Mouse (Mus musculus) liver, adult 2 months (tissue): ENCODE measurements at regions not wholly inside any gene's neighbourhood (a gene's known extent, or its start where the extent isn't known, plus 50 kb on each side); places are given as distances from the start of the nearest gene placed in this dataset.

Experiments used
- DNase-seq: peaks from one replicate; pipeline ENCODE4 v3.0.0-alpha.2; 2011; ENCODE audit warnings: low read depth, low spot score; ENCODE audit errors: extremely low read depth
- H3K27ac ChIP-seq: fragments of 200-500 bp; replicated peaks from 2 replicates; pipeline ENCODE4 v1.5.1; 2012; ENCODE audit warnings: low read depth, mild to moderate bottlenecking, control low read depth, inconsistent platforms, low read length; ENCODE audit not compliant: insufficient read depth
- H3K27me3 ChIP-seq: fragments of 200-500 bp; 2 replicates; pipeline ENCODE4 v1.6.1; 2012; ENCODE audit warnings: mild to moderate bottlenecking, moderate library complexity, low read length, inconsistent platforms; ENCODE audit not compliant: control insufficient read depth, insufficient read depth
- H3K36me3 ChIP-seq: fragments of 200-500 bp; 2 replicates; pipeline ENCODE4 v1.6.1; 2012; ENCODE audit warnings: low read length, inconsistent platforms; ENCODE audit not compliant: control insufficient read depth, insufficient read depth
- H3K4me1 ChIP-seq: fragments of 200-500 bp; 2 replicates; pipeline ENCODE4 v1.6.1; 2011; ENCODE audit warnings: low read length; ENCODE audit not compliant: control insufficient read depth, insufficient read depth
- H3K4me3 ChIP-seq: fragments of 200-500 bp; 2 replicates; pipeline ENCODE4 v1.5.1; 2011; ENCODE audit warnings: low read depth, mild to moderate bottlenecking, control low read depth, low read length, moderate library complexity; ENCODE audit not compliant: insufficient read depth
- H3K79me2 ChIP-seq: fragments of 200-500 bp; 2 replicates; pipeline ENCODE4 v1.6.1; 2012; ENCODE audit warnings: inconsistent platforms, mild to moderate bottlenecking, low read length, moderate library complexity; ENCODE audit not compliant: control insufficient read depth, insufficient read depth
- H3K9ac ChIP-seq: fragments of 200-500 bp; 2 replicates; pipeline ENCODE4 v1.6.1; 2012; ENCODE audit warnings: low read depth, mild to moderate bottlenecking, control low read depth, inconsistent platforms, low read length
- CTCF ChIP-seq: fragments of 200-500 bp; IDR thresholded peaks from 2 replicates; pipeline ENCODE4 v1.5.1; 2011; ENCODE audit warnings: low read depth, low read length, control low read depth
- POLR2A ChIP-seq: fragments of 200-500 bp; IDR thresholded peaks from 2 replicates; pipeline ENCODE4 v1.6.1; 2011; ENCODE audit warnings: low read length, control low read depth; ENCODE audit not compliant: insufficient read depth; ENCODE audit errors: extremely low read depth
- WGBS: fragments of 180-500 bp; shearing (Covaris S2); methylation state at CpG from one replicate; pipeline ENCODE4 v1.1.7; 2018; 5-methylcytosine and 5-hydroxymethylcytosine counted together

- no peak overlapping the region for H3K9ac ChIP-seq
- WGBS = 79% methylated on average over 1 of the region's 1 CpGs
- H3K27me3 ChIP-seq = no peaks in the 10 kb centered on the region
- no peak overlapping the region for H3K27ac ChIP-seq
- no peaks in the 10 kb centered on the region for H3K36me3 ChIP-seq
- no peak for TF ChIP-seq POLR2A
- no peak for TF ChIP-seq CTCF
- H3K4me3 ChIP-seq = no peak overlapping the region
- H3K79me2 ChIP-seq = no peaks in the 10 kb centered on the region
- H3K4me1 ChIP-seq = no peaks in the 10 kb centered on the region
- no peak for DNase-seq
These were observed 170.5 kb downstream of the Ppp4r2 start for GRCm38 (mm10) chr6:101003901-101004300.

DNA sequence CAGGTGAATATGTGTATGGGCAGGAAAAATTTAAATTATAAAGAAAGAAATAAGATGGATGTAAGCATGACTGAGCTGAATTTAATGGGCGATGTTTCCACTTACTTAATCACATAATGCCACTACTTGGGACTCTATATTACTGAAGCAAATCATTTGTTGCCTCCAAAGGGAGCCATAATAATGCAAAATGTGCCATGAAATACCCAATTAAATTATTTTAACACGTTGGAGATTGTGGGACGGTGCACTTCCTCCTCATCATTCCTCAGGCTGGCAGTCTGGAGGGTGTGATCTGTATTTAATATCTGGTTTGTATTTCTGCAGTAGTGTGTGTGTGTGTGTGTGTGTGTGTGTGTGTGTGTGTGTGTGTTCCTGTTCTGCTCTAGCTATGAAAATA lies 188.2 kb downstream of the Ppp4r2 start:
- no peak for DNase-seq
- WGBS = 75% methylated on average over 3 of the region's 3 CpGs
- no peak overlapping the region for H3K27ac ChIP-seq
- H3K27me3 ChIP-seq = peaks cover 4% of the 10 kb centered on the region; the same call in 1 of the 2 replicates
- H3K9ac ChIP-seq = no peak overlapping the region
- H3K36me3 ChIP-seq = no peaks in the 10 kb centered on the region
- no peaks in the 10 kb centered on the region for H3K4me1 ChIP-seq
- H3K79me2 ChIP-seq = no peaks in the 10 kb centered on the region
- TF ChIP-seq POLR2A = no peak
- no peak for TF ChIP-seq CTCF
- no peak overlapping the region for H3K4me3 ChIP-seq

DNA sequence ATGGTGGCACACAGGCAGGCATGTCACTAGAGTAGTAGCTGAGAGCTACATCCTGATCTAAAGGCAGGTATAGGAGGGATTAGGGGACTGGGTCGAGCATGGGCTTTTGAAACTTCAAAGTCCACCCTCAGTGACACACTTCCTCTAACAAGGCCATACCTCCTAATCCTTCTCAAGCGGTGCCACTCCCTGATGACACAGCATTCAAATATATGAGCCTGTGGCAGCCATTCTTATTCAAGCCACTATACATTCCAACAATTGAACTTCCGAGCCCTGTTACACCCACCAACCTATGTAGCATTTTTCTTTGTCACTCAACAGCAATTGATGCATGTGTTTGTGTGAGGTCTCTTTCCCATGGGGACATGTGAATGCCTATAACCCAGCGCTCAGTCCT lies 192.4 kb downstream of the Ppp4r2 start:
- Histone ChIP-seq H3K9ac (no peak overlapping the region), H3K4me3 (no peak overlapping the region), H3K4me1 (no peaks in the 10 kb centered on the region), H3K79me2 (no peaks in the 10 kb centered on the region), H3K27ac (no peak overlapping the region), H3K27me3 (0 out of 2 replicates have a peak, but pooled peaks cover 2% of the 10 kb centered on the region), H3K36me3 (no peaks in the 10 kb centered on the region)
- TF ChIP-seq POLR2A (no peak), CTCF (no peak)
- WGBS = 88% methylated on average over 4 of the region's 4 CpGs
- no peak for DNase-seq

- WGBS = 85% methylated on average over 10 of the region's 10 CpGs
- no peak overlapping the region for H3K9ac ChIP-seq
- H3K36me3 ChIP-seq = no peaks in the 10 kb centered on the region
- no peaks in the 10 kb centered on the region for H3K4me1 ChIP-seq
- H3K4me3 ChIP-seq = no peak overlapping the region
- no peaks in the 10 kb centered on the region for H3K79me2 ChIP-seq
- TF ChIP-seq CTCF (no peak), POLR2A (no peak)
- H3K27ac ChIP-seq = no peak overlapping the region
- DNase-seq = no peak
- H3K27me3 ChIP-seq = 0 out of 2 replicates have a peak, but pooled peaks cover 2% of the 10 kb centered on the region
These were observed 194.0 kb downstream of the Ppp4r2 start for GRCm38 (mm10) chr6:101027462-101027861.

- no peak for DNase-seq
- no peaks in the 10 kb centered on the region for H3K79me2 ChIP-seq
- no peaks in the 10 kb centered on the region for H3K36me3 ChIP-seq
- 58% methylated on average over 3 of the region's 3 CpGs for WGBS
- H3K27ac ChIP-seq = no peak overlapping the region
- H3K9ac ChIP-seq = no peak overlapping the region
- no peak overlapping the region for H3K4me3 ChIP-seq
- TF ChIP-seq POLR2A = no peak
- no peak for TF ChIP-seq CTCF
- 0 out of 2 replicates have a peak, but pooled peaks cover 2% of the 10 kb centered on the region for H3K27me3 ChIP-seq
- H3K4me1 ChIP-seq = peaks cover 1% of the 10 kb centered on the region
These were observed 196.0 kb downstream of the Ppp4r2 start for GRCm38 (mm10) chr6:101029436-101029835.

- H3K36me3 ChIP-seq = no peaks in the 10 kb centered on the region
- H3K4me1 ChIP-seq = peaks cover 1% of the 10 kb centered on the region
- H3K9ac ChIP-seq = no peak overlapping the region
- H3K27me3 ChIP-seq = 0 out of 2 replicates have a peak, but pooled peaks cover under 1% of the 10 kb centered on the region
- no peaks in the 10 kb centered on the region for H3K79me2 ChIP-seq
- H3K27ac ChIP-seq = no peak overlapping the region
- WGBS = 87% methylated on average over 13 of the region's 13 CpGs
- DNase-seq = no peak
- no peak overlapping the region for H3K4me3 ChIP-seq
- TF ChIP-seq CTCF (no peak), POLR2A (no peak)
These were observed 197.2 kb downstream of the Ppp4r2 start for GRCm38 (mm10) chr6:101030451-101031125.
